Mouse (Mus musculus) inflammation-experienced regulatory T-cells (primary cell): ENCODE results near the gene Sstr3. TPM values are rescaled to one million over a fixed set of nuclear protein-coding genes. Genes with fewer than 3 reads are reported as not detected.

Experiments
- polyA plus RNA-seq, 2 experiments: library from polyadenylated mRNA; unstranded; fragments of 100-300 nt; shearing (Covaris generic); gene quantifications; one replicate each; pipeline ENCODE4 v1.2.1; 2017

Sstr3 gene
- polyA plus RNA-seq, result not detected

GRCm38 (mm10) chr15:78544561-78545001, at the start of gene Sstr3:
Sstr3 (minus strand) TSS chr15:78544685.

GRCm38 (mm10) chr15:78572658-78573397, 28.3 kb upstream of the Sstr3 start, which contains the start of gene Rac2:
Rac2 (minus strand) TSS chr15:78572783.

GRCm38 (mm10) chr15:78530671-78531450, 13.6 kb downstream of the Sstr3 start, which contains the start of gene C1qtnf6:
C1qtnf6 (minus strand) TSS chr15:78531416.

GRCm38 (mm10) chr15:78494968-78495406, 49.5 kb downstream of the Sstr3 start, which contains the start of gene Il2rb:
Il2rb (minus strand) TSS chr15:78495271.

Other genes with a start within 250 kb of the Sstr3 start
- under 1 TPM in 1 of 2 experiments, not detected in 1; 0.10 TPM for gene Csf2rb2, start 239.0 kb downstream of the Sstr3 start, polyA plus RNA-seq
- 1 to 10 TPM in 1 of 2 experiments, under 1 TPM in 1; 0.95 to 3.7 TPM for gene Csf2rb, start 218.9 kb downstream of the Sstr3 start, polyA plus RNA-seq
- not detected for gene Tex33, start 148.8 kb downstream of the Sstr3 start, polyA plus RNA-seq
- gene Tst, start 138.8 kb downstream of the Sstr3 start, polyA plus RNA-seq, result under 1 TPM; 0.17 to 0.87 TPM
- 1 to 10 TPM; 1.5 to 8.3 TPM for gene Mpst, start 138.3 kb downstream of the Sstr3 start, polyA plus RNA-seq
- 10 to 100 TPM; 12.6 to 37.3 TPM for gene Kctd17, start 116.1 kb downstream of the Sstr3 start, polyA plus RNA-seq
- under 1 TPM in 1 of 2 experiments, not detected in 1; 0.45 TPM for gene Tmprss6, start 76.1 kb downstream of the Sstr3 start, polyA plus RNA-seq
- 1,000 to 10,000 TPM in 1 of 2 experiments, 100 to 1,000 TPM in 1; 363 to 1,113 TPM for gene Il2rb, start 49.4 kb downstream of the Sstr3 start, polyA plus RNA-seq
- gene C1qtnf6, start 13.3 kb downstream of the Sstr3 start, polyA plus RNA-seq, result 10 to 100 TPM in 1 of 2 experiments, under 1 TPM in 1; 0.47 to 10.7 TPM
- 1,000 to 10,000 TPM; 2,622 to 2,716 TPM for gene Rac2, start 28.1 kb upstream of the Sstr3 start, polyA plus RNA-seq
- gene Cyth4, start 52.4 kb upstream of the Sstr3 start, polyA plus RNA-seq, result 100 to 1,000 TPM; 314 to 394 TPM
- under 1 TPM; 0.05 to 0.99 TPM for gene Elfn2, start 174.1 kb upstream of the Sstr3 start, polyA plus RNA-seq
- 100 to 1,000 TPM; 125 to 169 TPM for gene Mfng, start 228.8 kb upstream of the Sstr3 start, polyA plus RNA-seq